Mouse (Mus musculus): ENCODE results near the gene Ppef2.

The Ppef2 gene

GRCm38 (mm10) chr5:92256218-92256617, at the start of gene Ppef2:
Gene Ppef2, minus strand, starts transcription at chr5:92256278.
- DNase-seq: no peak

GRCm38 (mm10) chr5:92304291-92304690, 48.2 kb upstream of the Ppef2 start:
- DNase-seq: no peak

DNA sequence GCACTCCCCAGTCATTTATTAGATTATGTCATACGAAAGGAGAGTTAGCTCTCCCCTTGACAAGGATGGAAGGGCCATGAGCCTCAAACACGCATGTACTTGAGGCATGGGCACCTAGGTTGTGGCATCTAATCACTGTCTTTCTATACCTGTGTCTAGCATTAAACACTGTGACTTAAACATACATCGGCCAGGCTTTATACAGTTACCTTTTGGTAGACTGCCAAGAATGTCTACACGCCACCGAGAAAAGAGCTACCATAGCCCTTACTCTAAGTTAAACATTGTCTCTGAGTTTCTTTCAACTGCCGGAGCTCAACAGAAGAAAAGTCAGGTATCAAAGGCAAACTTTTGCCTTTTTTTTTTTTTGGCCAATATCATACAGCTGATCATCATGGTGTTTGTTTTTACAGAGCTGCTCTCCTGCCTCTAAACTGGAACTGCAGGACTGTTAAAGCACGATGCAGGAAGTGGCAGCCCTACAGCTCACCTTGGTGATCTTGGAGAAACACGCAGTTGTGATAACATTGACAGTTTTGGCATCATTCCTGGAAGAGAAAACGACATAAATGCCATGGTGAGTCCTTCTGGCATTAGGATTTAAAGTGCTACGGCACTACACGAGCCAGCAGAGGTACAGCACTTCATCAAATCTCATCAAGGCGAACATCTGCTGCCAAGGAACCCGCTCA, 46.2 kb upstream of the Ppef2 start:
- no peak for DNase-seq

- no peak for DNase-seq
Measured at GRCm38 (mm10) chr5:92294525-92294924, 38.4 kb upstream of the Ppef2 start.

DNA sequence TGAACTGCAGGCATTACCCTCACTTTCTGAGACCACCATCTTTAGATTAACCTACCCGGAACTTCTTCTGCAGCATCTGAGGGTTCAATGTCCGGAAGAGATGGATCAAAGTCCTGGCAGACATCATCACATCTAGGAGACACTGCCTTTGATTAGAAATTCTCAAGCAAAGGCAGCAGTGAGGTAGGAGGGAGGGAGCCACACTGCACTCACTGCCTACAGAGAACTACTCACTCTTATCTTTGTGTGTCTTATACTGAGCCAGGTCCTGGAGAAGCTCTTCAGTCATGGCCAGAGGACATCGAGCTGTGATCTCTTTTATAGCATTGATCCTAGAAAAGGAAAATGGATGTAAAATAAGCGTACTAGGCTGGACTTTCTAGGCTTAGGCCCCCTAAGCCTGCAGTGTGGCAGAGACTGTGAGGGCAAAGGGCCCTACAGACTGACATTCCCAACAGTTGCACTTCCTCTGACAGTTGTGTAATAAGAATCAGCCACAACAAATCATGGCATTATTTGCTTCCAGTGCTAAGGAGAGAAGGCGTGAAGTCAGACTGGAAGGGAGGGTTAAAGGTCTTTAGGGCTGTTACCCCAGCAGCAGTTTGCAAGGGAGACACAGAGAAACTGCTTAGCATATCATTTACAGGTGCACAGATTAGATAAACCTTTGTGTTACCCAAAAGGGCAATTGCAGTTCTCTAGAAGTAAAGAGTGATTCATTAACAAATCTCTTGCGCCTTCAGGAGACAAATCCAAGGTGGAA, 35.8 kb upstream of the Ppef2 start:
- no peak for DNase-seq

DNA sequence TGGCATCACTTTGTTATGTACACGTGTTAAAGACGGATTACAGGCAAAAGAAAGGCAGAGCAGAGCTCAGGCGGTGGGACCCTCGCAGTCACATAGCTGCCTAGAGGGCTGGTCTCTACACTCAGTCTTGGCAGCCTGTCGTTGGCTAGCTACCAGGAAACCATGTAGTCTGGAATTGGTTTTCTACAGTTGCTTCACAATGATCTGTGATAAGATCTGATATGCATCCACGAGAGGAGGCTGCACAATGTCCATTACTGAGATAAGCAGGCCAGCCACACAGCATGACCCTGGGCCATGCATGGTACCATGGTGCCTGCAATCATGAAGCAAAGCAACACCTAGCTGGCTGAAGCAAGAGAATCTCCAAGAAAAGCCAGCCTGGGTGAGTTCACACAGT, 31.8 kb upstream of the Ppef2 start:
- DNase-seq: no peak

DNA sequence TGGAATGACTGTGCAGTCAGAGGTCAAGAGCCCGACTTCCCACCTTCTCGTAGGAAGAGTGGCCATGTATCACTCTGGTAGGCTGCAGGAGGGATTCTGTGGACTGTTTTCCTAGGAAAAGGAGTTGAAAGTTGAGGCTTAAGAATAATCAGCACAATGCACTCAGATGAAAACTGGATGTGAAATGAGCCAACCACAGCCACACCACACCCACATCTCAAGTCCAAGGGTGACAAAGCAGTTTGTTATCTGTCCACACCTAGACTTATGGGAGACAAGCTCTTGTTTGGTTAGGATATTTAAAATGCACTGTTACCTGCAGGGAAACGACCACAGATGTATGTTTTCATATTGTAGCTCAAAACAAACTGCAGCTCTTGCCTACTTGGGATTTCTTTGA, 27.0 kb upstream of the Ppef2 start:
- DNase-seq: no peak

GRCm38 (mm10) chr5:92282571-92282970, 26.5 kb upstream of the Ppef2 start:
- DNase-seq: peak in 1 of 2 experiments; percentile 21

DNA sequence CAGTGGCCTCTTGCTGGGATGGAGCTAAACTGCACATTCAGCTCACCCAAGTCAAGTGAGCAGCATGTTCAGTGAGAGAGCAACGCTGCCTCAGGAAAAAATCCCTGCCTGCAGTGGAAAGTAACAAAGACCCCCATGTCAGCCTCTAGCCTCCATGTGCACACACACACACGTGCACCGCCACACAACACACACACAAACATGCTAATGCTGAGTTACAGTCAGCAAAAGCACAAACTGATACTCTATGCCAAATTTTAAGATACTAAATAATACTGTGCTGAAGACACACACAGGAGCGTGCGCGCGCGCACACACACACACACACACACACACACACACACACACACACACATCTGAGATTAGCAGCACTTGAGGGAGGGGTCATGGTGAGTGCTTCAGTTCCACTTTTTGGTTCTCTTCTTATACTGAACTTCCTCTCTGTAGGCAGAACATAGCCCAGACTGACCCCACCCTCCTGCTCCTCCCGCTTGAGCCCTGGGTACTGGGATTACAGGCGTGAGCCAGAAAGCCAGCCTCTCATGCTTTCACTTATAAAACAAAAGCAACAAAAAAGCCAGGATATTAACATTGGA, 23.0 kb upstream of the Ppef2 start:
- no peak for DNase-seq

- peak; percentile 88 to 89 for DNase-seq
Measured at GRCm38 (mm10) chr5:92277437-92278394, 21.6 kb upstream of the Ppef2 start, which contains the start of gene Naaa. Gene Naaa, minus strand, starts transcription at chr5:92278170.

- DNase-seq: no peak
Measured at GRCm38 (mm10) chr5:92270496-92270895, 14.4 kb upstream of the Ppef2 start.

GRCm38 (mm10) chr5:92263761-92264359, 7.8 kb upstream of the Ppef2 start:
- DNase-seq: peak; percentile 18 to 52

DNA sequence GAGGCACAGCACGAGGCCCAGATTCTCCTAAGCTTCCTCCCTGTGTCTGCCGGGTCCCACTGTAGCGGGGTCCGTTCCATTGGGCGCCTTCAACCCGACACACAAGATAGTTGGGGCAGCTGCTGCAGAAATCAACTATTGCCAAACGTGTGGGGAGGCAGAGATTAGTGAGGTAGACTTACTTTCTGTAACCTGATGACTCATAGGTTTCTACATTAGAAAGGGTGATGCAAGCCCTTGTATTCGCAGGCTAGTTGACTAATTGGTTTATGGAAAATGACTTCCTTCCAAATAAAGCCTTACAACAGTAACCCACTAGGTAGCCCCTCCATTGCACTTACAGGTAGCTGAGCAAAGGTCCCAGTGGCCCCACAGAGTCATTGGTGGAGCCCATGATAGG, 6.6 kb upstream of the Ppef2 start:
- DNase-seq: no peak

DNA sequence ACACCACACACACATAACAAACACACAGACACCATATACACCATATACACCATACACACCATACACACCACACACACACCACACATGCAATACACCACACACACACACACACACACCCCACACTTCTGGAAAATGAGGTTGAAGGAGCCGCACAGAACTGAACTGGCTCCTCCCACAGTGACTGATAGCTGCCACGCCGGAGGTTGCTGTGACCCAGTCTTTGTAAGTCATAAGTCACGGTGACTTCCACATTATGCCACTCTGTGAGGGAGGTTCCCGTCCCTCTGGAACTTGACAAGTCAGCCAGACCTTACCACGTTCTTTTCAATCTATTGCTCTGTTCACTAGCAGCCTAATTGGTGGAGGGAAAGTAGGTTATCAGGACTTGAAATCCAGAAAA, 1.6 kb downstream of the Ppef2 start:
- DNase-seq: no peak

DNA sequence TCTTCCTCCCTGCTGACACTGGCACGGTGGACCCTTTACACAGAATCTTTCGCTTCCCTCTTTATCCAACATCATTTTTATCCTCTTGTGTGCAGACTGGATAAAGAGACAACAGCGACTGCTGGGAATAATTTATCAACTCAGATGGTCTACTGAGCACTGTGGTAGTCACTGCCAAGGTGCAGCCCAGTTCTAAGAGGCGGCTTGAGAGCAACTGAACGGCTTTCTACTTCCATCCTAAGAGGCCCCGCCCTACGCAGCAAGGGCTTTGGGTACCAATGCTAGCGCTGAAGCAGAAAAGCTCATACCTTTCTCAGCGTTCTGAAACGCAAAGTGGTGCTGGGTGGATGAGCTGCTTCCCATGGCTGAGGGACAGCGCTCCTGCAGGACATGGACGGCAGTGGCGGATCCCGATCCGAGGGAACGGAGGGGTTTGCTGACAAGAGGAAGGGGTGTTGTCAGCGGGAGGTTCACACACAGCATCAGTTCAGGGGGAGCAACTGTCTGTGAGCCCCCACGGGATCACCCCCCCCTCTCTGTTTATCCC, 3.2 kb downstream of the Ppef2 start:
- DNase-seq: peak; percentile 22 to 37

- no peak for DNase-seq
Measured at GRCm38 (mm10) chr5:92252031-92252430, 4.0 kb downstream of the Ppef2 start.

DNA sequence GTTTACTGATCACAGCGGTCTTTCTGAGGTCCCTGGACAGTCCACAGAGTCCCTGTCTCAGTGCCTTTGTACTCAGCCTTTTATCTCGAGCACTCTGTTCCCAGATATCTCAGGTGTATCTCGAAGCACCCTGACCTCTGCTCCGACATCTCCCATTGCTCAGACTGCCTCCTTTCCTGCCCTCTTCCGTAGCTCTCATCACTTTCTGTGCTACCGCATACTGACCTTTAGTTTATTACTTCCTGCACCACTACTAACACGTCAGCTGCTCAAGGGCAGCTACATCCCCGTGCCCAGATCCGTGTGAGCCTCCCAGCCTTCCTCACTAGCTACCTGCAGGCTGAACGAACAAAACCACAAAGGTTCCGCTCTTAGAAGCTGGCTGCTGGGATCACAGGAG, 7.5 kb downstream of the Ppef2 start:
- no peak for DNase-seq

DNA sequence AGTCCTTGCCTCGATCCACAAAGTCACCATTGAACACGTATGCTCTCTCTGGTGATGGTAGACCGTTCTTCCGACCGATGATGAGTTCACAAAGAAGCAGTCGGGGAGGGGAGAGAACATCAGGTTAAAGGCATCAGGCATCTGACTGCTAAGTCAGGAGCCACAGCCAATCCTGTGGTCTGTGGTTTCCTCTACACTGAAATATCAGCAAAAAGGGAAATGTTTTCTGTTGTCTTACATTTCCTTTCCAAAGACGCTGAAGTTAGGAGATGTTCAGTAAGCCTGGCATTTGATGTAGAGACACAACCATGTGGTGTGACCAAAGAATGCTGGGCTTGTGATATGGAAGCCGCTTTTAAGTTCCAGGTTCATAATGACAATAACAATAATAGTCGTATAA, 10.6 kb downstream of the Ppef2 start:
- no peak for DNase-seq

DNA sequence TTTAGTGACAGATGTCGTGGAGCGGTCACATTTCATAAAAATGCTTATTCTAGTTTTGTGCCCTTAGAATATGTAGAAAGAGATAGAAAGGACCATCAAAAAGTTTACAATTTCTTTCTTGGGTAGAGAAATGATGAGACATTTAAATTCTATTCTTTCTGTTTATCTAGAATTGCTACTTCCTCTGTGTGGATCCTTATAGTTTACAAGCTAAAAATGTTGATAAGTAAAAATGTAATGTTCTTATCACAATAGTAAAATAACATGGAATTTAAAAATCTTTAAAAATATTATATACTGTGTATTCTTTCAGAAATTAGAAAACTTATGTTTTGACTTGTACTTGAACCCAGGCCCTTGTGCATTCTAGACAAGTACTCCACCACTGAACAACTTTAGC, 11.2 kb downstream of the Ppef2 start:
- DNase-seq: no peak

GRCm38 (mm10) chr5:92240769-92241168, 15.3 kb downstream of the Ppef2 start:
- DNase-seq: no peak

GRCm38 (mm10) chr5:92239333-92240232, 16.5 kb downstream of the Ppef2 start:
- peak; percentile 75 to 84 for DNase-seq
